Comparison of ENCODE assay signal across 8 mouse cellular contexts in the genomic region with DNA sequence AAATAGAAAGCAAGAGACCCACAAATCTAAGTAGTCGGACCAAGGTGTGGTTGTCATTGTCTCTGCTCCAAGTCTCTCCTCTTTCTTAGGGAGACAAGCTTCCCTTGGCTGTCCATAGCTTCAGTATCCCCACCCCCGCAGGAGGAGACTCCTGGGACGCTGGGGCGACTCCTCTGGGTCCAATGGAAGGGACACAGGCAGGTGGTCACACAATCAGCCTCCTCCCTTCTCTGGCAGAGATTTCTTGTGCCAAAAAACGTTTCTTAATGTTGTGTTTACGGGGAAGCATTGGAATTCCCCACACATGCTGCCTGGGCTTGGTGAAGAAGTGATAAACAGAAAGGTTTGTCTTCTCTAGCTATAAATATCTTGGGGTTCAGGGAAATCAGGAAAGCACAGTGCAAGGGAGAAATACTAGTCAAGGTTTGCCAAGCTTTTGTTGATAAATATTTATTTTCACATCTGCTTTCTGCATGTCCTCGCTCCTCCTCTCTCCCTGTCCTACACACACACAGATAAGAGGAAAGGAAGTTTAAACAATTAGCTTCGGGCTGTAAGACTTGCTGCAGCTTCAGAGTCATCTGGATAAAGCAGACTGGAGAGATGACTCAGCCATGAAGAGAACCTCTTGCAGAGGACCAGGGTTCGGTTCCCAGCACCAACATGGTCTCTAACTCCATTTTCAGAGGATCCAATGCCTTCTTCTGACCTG. TPM values are rescaled to one million over a fixed set of nuclear protein-coding genes. Genes with fewer than 3 reads are reported as not detected.
DNase-seq lines count a peak whose midpoint lies in the region; ATAC-seq and TF ChIP-seq lines count a peak whose summit lies in the region.

No protein-coding gene starts in this region.

- no peak for TF ChIP-seq POLR2A in cerebellum, adult 2 months (IDR thresholded peaks at IDR 0.05; ENCODE audit: borderline replicate concordance, insufficient read depth, low read length)

- ATAC-seq in forebrain, embryonic 15.5 days (replicated peaks): peak; percentile 23; the same call in 1 of the 2 replicates
- peak; percentile 43 for ATAC-seq in hindbrain, embryonic 16.5 days
- ATAC-seq in lung, postnatal 0 days: peak; percentile 68
- no peak for ATAC-seq in granulocyte monocyte progenitor cell, adult 5-6 weeks (replicated peaks; ENCODE audit: poor library complexity, severe bottlenecking)

- no peaks in the 10 kb centered on the region for H3K27me3 ChIP-seq in cerebellum, adult 2 months (ENCODE audit: control insufficient read depth, insufficient read depth, low read length)
- H3K27me3 ChIP-seq in forebrain, embryonic 15.5 days: no peaks in the 10 kb centered on the region
- H3K27me3 ChIP-seq in hindbrain, embryonic 16.5 days (replicated peaks; ENCODE audit: control insufficient read depth, insufficient read depth, low read length): no peaks in the 10 kb centered on the region
- H3K27me3 ChIP-seq in lung, postnatal 0 days (replicated peaks; ENCODE audit: insufficient read depth, low read length): no peaks in the 10 kb centered on the region

- no peak overlapping the region for H3K27ac ChIP-seq in cerebellum, adult 2 months (ENCODE audit: insufficient read depth, low read length)
- H3K27ac ChIP-seq in forebrain, embryonic 15.5 days (replicated peaks): 0 out of 2 replicates have a peak overlapping the region, but pooled peaks have one; percentile 14
- peak overlapping the region; percentile 64 for H3K27ac ChIP-seq in hindbrain, embryonic 16.5 days (ENCODE audit: low read depth, low read length)
- peak overlapping the region; percentile 57 for H3K27ac ChIP-seq in lung, postnatal 0 days (ENCODE audit: low read length)

- no peaks in the 10 kb centered on the region for H3K9me3 ChIP-seq in forebrain, embryonic 15.5 days
- H3K9me3 ChIP-seq in hindbrain, embryonic 16.5 days (ENCODE audit: control insufficient read depth, low read length): no peaks in the 10 kb centered on the region
- H3K9me3 ChIP-seq in lung, postnatal 0 days (ENCODE audit: low read length): no peaks in the 10 kb centered on the region

- DNase-seq in cerebellum, adult 2 months: no peak
- no peak for DNase-seq in cerebellum, postnatal 36 days
- DNase-seq in lung, postnatal 0 days (ENCODE audit: low spot score): peak; percentile 69
- DNase-seq in urinary bladder, adult 18-20 months (ENCODE audit: low spot score in 2 of 2): no peak
- DNase-seq in thymus, postnatal 14 days: no peak

- TF ChIP-seq EP300 in lung, postnatal 0 days (IDR thresholded peaks at IDR 0.05): peak; percentile 93

- H3K4me1 ChIP-seq in cerebellum, adult 2 months (ENCODE audit: control insufficient read depth, insufficient read depth, low read length): no peaks in the 10 kb centered on the region; the same call in 1 of the 2 replicates
- peaks cover 13% of the 10 kb centered on the region; the same call in 1 of the 2 replicates for H3K4me1 ChIP-seq in forebrain, embryonic 15.5 days
- H3K4me1 ChIP-seq in hindbrain, embryonic 16.5 days (ENCODE audit: control insufficient read depth, insufficient read depth, low read depth, low read length): peaks cover 6% of the 10 kb centered on the region
- peaks cover 9% of the 10 kb centered on the region for H3K4me1 ChIP-seq in lung, postnatal 0 days (ENCODE audit: insufficient read depth, low read depth, low read length)

- peak overlapping the region; percentile 40 for H3K4me2 ChIP-seq in forebrain, embryonic 15.5 days (replicated peaks)
- peak overlapping the region; percentile 49 for H3K4me2 ChIP-seq in hindbrain, embryonic 16.5 days (ENCODE audit: low read length)
- peak overlapping the region; percentile 39 for H3K4me2 ChIP-seq in lung, postnatal 0 days (replicated peaks; ENCODE audit: low read depth, low read length)

- no peak for TF ChIP-seq CTCF in cerebellum, adult 2 months (IDR thresholded peaks at IDR 0.05; ENCODE audit: borderline replicate concordance, insufficient read depth, low read depth, low read length)
- peak; percentile 16; the same call in 1 of the 2 replicates for TF ChIP-seq CTCF in lung, postnatal 0 days (IDR thresholded peaks at IDR 0.05)

- WGBS in cerebellum, adult 2 months: 41% methylated on average over 9 of the region's 9 CpGs
- WGBS in forebrain, embryonic 15.5 days: 41% methylated on average over 9 of the region's 9 CpGs
- 40% methylated on average over 9 of the region's 9 CpGs for WGBS in hindbrain, embryonic 16.5 days
- 21% methylated on average over 9 of the region's 9 CpGs for whole genome bisulfite sequencing in lung, postnatal 0 days

- no peak overlapping the region for H3K9ac ChIP-seq in forebrain, embryonic 15.5 days (replicated peaks)
- H3K9ac ChIP-seq in hindbrain, embryonic 16.5 days (ENCODE audit: low read depth, low read length): no peak overlapping the region
- no peak overlapping the region for H3K9ac ChIP-seq in lung, postnatal 0 days (replicated peaks; ENCODE audit: low read depth)

- peak overlapping the region; percentile 4 for H3K4me3 ChIP-seq in cerebellum, adult 2 months (replicated peaks; ENCODE audit: insufficient read depth, low read depth, low read length)
- H3K4me3 ChIP-seq in forebrain, embryonic 15.5 days: no peak overlapping the region
- no peak overlapping the region for H3K4me3 ChIP-seq in hindbrain, embryonic 16.5 days (ENCODE audit: low read length)
- 0 out of 2 replicates have a peak overlapping the region, but pooled peaks have one; percentile 5 for H3K4me3 ChIP-seq in lung, postnatal 0 days (ENCODE audit: low read depth, low read length)

- no peaks in the 10 kb centered on the region for H3K36me3 ChIP-seq in forebrain, embryonic 15.5 days
- H3K36me3 ChIP-seq in hindbrain, embryonic 16.5 days (ENCODE audit: control insufficient read depth, insufficient read depth, low read length): no peaks in the 10 kb centered on the region
- no peaks in the 10 kb centered on the region for H3K36me3 ChIP-seq in lung, postnatal 0 days (ENCODE audit: insufficient read depth, low read length)

RNA-seq across cellular contexts. Expression of a gene that starts 34.5 kb away (rescaled TPM):
- polyA plus RNA-seq in cerebellum, adult 2 months (2012; rRNA removed): 17.5 and 18.4 TPM in 2 replicates
- polyA plus RNA-seq in forebrain, embryonic 15.5 days (2015; fragmentation: Nextera tagmentation; extraction: Ambion mirVana): 5.7 and 6.1 TPM in 2 replicates
- polyA plus RNA-seq in hindbrain, embryonic 16.5 days (2015; fragmentation: Nextera tagmentation; extraction: Ambion mirVana): 12.7 and 14.0 TPM in 2 replicates
- polyA plus RNA-seq in lung, postnatal 0 days (2015; fragmentation: Nextera tagmentation; extraction: Ambion mirVana): 10.1 and 11.7 TPM in 2 replicates
- not detected in 2 replicates for total RNA-seq in granulocyte monocyte progenitor cell, adult 5-6 weeks (2014; fragmentation: Nextera tagmentation)
- 14.9 and 28.1 TPM in 2 replicates for total RNA-seq in granulocyte monocyte progenitor cell, adult 5-6 weeks (2017)

Comparison
In these comparisons a context has a peak if more than half of its experiments do, and no peak if none do; other contexts are left out.
1. H3K4me3 ChIP-seq: peak in cerebellum, adult 2 months (single experiment) and lung, postnatal 0 days (single experiment); none in forebrain, embryonic 15.5 days (single experiment) and hindbrain, embryonic 16.5 days (single experiment).
2. Peak in every context shown above with its lines, with median percentiles within 50 percentile points of each other: H3K4me2 ChIP-seq.